Mouse (Mus musculus) adrenal gland, postnatal 10 days (tissue): ENCODE data around the gene Rundc1. TPM values are rescaled to one million over a fixed set of nuclear protein-coding genes. Genes with fewer than 3 reads are reported as not detected.
"Not testable (repeated sequence)": the region's sequence is repeated elsewhere in the genome, so short reads cannot be mapped to it uniquely, and the experiment has no call there.

Experiments
- DNase-seq: peaks from one replicate; pipeline ENCODE4 v3.0.0; 2021; ENCODE audit warnings: mixed read lengths
- total RNA-seq, 2 experiments: library from RNA; stranded (reverse); gene quantifications; 2 replicates each; pipeline ENCODE4 v1.2.3; 2021

The Rundc1 gene
- total RNA-seq, 2 experiments from 2014 or later = 16.1 to 17.8 TPM

DNA sequence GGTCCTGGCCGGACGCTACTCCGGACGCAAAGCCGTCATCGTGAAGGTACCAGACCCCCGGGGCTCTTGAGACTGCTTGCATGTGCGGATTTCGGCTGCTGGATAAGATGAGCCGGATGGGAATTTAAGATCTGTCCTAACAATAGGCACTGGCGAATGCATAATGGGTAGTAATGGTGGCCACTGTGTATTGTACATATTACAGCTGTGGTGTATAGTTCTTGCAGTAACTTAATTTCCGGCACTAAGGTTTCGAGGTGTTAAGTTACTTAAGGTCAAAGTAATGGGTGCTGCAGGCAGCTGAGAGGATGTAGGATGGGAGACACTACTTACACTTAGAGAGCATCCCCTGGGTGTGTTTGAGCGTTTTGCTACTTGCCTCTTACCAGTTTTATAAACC is 17.9 kb downstream of the Rundc1 start:
- DNase-seq = no peak

DNA sequence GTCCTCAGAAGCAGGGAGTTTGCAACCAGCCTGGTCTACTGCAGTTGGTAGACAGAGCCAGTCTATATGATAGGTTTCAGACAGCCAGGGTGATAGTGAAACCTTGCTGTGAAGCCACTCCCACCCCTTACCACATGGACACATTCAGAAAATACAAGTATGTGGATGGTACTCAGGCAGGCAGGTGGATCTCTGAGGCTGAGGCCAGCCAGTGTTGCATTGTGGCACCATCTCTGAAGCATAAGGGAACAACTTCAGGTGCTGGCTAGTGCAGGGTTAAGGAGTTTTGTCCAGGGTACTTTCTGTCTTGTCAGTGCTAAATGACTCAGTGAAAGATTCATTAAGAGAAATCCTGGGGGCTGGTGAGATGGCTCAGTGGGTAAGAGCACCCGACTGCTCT is 21.4 kb downstream of the Rundc1 start:
- no peak for DNase-seq

DNA sequence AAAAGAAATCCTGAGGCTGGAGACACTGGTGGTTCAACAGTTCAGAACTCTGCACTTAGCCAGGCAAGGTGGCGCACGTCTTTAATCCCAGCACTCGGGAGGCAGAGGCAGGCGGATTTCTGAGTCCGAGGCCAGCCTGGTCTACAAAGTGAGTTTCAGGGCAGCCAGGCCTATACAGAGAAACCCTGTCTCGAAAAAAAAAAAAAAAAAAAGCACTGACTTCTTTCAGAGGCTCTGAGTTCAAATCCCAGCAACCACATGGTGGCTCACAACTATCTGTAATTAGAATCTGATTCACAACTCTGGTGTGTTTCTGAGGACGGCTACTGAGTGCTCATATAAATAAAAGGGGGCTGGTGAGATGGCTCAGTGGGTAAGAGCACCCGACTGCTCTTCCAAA is 22.0 kb downstream of the Rundc1 start:
- DNase-seq = not testable (repeated sequence)

DNA sequence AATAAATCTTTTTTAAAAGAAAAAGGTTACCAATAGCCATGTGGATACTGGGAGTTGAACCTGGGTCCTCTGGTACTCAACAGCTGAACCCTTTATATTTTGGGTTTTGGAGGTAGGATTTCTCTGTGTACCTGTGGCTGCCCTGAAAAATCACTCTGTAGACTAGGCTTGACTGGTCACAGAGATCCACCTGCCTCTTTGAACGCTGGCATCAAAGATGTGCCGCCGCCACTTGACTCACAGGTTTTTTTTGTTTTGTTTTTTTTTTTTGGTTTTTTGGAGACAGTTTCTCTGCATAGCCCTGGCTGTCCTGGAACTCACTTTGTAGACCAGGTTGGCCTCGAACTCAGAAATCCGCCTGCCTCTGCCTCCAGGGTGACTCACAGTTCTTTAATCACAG is 22.9 kb downstream of the Rundc1 start:
- no peak for DNase-seq

DNA sequence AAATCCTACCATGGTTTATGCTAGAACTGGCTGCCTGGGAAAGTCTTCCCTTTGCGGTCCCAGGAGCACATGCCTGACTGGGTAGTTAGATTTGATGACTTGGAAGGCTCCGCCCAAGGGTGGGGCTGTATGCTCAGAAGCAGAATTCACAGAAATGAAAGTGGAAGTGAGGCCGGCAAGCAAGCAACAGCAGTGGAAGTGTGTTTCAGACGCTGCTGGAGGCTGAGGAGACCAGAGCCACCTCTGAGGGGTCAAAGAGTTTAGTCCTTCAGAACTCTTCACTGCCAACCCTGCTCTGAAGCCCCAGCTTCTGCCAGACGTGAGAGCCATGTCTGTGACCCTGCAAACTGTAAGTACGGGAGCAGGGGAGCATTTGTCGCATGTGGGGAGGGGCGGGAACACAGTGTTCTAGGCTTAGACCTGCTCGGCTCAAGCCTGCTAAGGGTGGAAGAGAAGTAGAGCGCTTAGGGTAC is 23.4 kb downstream of the Rundc1 start, which contains the start of gene Ifi35:
Gene Ifi35, plus strand, starts transcription at position 134 of the 473 bp plus-strand sequence.
- DNase-seq = peak; percentile 86

DNA sequence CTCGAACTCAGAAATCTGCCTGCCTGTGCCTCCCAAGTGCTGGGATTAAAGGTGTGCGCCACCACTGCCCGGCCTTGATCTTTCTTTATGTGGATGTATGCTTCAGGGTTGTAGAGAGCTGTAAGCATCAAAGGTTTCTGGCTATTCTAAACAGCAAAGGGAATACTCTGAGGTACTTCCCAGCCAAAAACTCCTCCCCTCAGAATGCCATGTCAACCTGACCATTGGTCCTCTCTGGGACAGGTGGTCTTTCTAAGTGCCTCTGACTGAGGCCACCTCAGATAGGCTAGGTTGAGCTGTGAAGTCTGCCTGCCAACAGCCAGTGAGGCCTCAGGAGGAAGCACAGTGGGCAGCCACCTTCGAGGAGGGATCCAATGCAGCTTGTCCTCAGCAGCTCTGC is 24.0 kb downstream of the Rundc1 start:
- DNase-seq = no peak

DNA sequence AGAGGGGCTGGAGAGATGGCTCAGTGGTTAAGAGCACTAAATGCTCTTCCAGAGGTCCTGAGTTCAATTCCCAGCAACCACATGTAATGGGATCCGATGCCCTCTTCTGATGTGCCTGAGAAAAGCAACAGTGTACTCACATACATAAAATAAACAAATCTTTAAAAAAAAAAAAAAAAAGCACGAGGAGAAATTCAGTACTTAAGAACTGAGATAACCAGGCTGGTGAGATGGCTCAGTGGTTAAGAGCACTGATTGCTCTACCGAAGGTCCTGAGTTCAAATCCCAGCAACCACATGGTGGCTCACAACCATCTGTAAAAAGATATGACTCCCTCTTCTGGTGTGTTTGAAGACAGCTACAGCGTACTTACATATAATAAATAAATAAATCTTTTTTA is 24.7 kb downstream of the Rundc1 start:
- not testable (repeated sequence) for DNase-seq

DNA sequence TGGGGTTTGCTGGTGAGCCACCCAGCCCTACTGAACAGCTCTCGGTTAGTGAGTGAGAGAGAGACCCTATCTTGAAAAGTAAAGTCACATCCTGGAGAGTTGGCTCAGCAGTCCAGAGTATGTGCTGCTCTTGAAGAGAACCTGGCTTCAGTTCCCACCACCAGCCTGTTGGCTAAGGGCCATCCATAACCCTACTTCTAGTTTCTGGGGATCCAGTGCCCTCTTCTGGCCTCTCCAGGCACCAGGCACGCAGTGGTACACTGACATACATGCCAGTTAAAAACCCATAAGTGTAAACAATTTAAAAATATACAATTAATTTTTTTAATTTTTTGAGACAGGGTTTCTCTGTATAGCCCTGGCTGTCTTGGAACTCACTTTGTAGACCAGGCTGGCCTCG is 25.5 kb downstream of the Rundc1 start:
- DNase-seq = no peak

DNA sequence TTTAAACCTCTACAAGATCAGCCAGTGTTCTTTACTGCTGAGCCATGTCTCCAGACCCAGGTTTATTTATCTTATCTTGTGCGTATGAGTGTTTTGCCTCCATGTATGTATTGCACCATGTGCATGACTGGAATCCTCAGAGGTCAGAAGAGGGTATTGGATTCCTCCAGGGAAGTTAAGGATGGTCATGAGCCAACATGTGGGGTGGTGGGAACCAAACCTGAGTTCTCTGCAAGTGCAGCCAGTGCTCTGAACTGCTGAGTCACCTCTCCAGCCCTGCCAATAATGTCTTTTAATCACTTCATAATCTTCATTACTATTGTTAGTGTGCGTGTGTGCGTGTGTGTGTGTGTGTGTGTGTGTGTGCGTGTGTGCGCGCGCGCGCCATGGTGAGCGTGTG is 26.7 kb downstream of the Rundc1 start:
- DNase-seq = no peak

DNA sequence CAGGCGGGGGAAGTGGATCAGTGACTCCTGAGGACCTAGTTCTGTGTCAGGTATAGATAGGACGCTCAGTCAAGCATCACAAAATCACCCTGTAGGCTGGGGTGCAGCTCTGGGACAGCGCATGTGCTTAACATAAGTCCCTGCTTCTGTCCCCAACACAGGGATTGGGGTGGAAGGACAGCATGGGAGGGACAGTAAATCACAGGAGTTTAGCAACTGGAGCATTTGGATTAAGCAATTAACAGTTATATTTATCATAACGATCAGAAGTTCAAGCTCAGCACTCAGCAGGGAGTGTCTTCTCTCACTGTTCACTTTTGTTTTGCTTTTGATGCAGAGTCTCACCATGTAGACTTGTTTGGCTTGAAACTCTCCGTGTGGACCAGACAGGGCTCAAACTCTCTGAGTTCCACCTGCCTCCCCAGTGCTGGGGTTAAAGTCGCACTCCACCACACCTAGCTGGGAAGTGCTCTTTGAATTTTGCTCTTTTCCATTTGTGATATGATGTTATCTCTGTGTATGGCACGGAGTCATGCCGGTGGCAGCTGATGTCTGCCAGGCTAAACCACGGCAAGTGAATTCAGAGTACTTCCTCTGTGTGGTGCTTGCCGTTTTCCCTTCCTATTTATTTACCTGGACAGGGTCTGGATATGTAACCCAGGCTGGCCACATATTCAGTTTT is 27.3 kb downstream of the Rundc1 start:
- DNase-seq = no peak

DNA sequence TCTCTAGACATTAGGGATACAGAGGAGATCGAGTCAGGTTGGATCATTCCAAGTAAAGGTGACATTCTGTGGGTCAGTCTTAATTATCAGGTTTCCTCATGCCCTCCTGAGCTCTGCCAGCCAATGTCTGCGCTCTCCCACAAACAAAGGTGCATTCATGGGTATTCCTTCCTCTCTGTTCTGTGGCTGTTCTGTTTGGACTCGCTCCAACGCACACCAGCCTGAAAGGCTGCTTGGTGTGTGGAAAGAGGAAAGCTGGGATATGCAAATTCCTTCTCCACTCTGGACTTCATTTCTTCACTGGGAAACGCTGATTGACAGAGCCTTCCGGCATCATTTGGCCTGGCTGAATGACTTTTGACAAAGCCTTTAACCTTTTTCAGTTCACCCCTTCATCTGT is 29.8 kb downstream of the Rundc1 start:
- DNase-seq = no peak

DNA sequence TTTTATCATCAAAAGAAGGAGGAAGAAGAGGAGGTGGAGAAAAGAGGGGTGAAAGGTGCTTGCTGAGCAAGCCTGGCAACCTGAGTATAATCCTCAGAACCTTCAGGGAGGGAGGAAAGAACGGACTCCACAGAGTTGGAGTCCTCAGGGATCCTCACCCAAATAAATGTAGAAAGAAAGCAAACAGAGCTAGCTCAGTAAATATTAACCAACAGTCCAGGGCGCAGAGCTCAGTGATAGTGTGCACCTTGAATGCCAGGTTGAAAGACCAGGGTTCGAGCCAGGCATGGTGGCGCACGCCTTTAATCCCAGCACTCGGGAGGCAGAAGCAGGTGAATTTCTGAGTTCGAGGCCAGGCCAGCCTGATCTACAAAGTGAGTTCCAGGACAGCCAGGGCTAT is 30.7 kb downstream of the Rundc1 start:
- no peak for DNase-seq

DNA sequence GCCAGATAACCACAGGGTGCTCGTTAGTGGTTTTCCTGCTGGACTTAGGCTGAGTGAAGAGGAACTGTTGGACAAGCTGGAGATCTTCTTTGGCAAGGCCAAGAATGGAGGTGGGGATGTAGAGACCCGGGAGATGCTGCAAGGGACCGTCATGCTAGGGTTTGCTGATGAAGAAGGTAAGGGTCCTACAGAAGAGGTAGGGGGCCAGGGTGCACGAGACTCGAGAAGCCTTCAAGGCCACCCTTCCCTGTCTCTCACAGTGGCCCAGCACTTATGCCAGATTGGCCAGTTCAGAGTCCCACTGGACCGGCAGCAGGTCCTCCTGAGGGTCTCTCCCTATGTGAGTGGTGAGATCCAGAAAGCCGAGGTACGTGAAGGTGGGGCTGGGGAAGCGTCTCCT is 32.7 kb downstream of the Rundc1 start:
- DNase-seq = no peak

DNA sequence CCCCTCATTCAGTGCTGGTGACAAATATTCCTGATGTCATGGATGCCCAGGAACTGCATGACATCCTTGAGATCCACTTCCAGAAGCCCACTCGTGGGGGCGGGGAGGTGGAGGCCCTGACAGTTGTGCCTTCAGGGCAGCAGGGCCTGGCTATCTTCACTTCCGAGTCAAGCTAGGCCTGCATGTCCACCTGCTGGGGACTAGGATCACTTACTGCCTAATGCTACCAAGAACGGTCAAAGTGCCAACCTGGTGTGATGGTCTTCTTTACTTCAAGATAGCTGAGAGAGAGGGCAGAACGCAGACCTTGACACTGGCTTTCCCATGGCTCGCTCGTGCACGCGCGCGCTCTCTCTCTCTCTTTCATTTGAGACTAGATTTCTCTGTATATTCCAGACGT is 33.3 kb downstream of the Rundc1 start:
- no peak for DNase-seq

DNA sequence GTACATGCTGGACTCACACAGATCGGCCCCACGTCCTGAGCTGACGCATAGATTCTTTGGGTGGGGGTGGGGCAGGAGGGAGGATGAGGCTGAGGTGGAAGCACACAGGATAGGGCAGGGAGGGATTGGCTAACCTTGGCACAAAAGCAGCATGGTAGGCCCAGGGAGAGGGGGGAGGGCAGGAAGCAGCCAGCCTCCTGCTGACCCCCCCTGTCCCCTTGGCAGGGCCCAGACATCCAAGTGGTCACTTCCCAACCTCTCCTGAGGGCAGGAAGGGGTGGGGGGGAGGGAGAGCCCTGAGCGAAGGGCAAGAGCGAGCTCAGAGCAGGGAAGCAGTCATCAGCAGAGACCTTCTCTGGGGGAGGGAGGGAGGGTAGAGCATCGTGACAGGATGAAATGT is 34.8 kb downstream of the Rundc1 start:
- DNase-seq = peak; percentile 40

DNA sequence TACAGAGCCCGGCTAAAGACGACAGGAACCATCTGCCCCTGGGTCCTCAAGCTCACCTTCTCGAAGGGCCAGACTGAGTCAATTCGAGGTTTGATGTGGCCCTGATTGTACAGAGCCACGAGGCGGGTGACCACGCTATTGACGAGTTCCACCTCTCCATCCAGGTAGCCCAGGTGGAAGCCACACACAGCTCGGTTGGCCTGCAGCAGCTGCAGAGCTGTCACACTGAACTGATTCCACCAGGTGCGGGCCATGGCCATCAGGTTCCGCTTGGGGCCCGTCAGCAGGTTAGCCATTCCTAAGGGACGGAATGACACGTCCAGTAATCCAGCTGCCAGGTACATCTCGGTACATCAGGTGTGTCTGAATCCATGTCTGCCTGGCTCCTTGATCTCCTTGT is 35.4 kb downstream of the Rundc1 start:
- DNase-seq = no peak

DNA sequence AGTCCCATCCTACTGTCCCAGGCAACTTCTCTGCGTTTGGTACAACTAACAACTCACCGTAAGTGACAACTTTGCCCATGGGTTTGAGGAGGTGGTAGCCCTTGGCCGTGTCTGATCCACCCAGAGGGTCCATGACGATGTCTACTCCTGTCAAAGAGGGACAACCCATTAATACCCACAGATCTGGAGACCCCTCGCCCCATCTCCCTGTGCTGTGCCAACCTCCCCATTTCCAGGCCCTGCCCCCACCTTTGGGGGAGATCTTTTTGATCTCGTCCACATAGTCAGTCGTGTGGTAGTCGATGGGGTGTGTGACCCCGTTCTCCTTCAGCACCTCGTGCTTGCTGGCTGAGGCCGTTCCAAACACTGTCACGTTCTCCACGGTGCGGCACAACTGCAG is 37.3 kb downstream of the Rundc1 start:
- no peak for DNase-seq

DNA sequence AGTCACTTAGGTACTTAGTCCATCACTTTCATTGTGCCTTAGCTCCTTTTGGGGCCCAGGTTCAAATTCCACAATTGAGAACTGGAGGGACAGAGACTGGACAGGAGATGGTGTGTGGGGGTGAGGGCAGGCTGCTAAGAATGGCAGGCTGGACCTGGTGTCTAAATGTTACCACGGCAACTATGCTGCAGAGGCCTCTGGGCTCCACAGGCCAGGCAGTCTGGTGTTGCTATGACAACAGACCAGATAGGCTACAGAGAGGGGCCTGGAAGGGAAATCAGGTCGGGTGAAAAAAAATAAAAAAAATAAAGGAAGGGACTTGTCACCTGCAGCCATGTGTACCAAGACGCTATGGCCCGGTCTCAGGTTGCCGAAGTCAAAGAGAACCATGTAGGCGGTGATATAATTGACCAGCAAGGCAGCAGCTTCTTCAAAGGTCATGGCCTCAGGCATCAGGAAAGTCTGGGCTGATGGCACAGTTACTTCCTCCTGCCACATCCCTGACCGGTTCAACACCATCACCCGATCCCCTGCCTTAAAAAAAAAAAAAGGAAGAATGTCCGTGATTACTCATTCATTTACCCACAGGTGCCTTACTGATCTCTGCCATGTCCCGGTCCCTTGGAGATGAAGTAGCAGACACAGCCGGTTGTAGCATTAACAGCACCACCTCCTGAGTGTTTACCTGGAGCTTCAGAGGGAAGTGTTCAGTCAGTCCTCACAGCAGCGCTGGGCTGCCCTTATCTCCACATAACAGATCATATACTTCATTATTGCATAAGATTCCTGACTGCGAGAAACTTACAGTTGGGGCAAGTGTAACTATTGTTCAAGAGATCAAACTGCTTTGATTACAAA is 37.9 kb downstream of the Rundc1 start:
- DNase-seq = no peak

DNA sequence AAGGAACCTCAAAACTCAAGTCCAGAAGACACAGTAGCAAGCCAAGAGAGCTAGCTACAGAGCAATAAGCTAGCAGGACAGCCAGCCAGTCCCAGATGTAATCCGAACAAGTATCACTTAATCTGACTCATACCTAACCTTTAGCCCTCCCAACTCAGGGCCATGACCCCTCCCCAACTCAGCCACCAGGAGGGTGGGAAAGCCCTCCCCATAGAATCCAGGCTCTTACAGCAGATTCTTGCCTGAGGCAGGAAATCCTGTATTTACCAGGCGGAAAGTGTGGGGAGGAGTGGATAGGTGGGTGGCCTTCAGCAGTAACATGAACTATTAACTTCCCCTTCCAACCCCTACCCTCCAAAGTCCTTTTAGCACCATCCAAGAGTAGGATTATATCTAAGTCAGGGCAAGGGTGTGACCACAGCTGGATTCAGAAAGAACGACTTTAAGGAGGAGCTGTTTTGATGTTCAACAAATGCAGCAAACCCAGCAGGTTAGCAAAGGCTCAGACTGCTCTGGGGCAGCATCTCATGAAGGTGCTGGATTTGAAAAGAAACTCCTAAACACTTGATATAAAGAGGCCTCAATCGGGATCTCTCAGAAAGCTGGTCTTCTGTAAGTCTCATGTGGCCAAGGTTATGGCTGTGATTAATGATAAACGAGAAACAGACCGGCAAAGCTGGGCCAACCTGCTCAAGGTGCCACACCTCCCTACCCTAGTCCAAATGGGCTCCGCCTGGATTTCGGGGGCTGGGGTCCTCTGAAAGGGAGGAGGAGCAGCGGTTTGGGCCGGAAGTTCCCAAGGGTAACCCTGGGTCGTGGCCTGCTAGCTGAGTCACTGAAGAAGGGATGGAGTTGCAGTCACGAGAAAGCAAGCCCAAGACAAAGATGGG is 39.6 kb downstream of the Rundc1 start, which contains the start of gene Rnd2:
Gene Rnd2, plus strand, starts transcription at position 789 of the 890 bp plus-strand sequence.
- peak; percentile 44 for DNase-seq

DNA sequence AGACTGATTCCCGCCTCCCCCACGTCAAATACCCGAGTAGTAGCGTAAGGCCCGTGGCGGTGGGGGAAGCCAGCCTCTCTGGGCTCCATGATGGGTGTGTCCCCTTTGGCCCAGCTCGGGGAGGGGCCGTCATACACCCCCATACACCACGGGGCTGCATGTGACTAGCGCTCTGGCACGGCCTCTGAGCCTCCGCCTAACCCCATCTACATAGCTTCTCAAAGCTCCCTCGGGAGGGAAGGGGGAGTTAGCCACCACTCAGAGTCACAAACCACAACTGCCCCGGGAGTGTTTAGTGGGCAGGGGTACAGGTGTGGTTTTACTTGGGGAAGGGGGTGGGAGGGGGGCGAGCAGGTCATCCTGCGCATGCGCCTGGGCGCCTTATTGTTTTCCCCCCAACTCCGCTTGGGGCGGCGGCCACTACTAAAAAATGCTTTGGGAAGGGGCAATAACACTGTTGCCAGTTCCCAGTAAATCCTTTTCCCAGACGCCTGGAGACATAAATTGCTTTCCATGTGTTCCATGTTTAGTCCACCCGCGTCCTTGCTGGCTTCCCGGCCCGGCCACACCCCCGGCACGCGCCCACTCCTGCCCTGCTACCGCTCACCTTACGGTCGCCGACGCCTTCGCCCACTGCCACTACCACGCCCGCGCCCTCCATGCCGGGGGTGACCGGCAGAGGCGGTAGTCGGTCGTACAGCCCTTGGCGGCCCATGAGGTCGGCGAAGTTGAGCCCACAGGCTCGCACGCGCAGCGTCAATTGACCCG is 40.4 kb downstream of the Rundc1 start:
- peak; percentile 72 for DNase-seq

DNA sequence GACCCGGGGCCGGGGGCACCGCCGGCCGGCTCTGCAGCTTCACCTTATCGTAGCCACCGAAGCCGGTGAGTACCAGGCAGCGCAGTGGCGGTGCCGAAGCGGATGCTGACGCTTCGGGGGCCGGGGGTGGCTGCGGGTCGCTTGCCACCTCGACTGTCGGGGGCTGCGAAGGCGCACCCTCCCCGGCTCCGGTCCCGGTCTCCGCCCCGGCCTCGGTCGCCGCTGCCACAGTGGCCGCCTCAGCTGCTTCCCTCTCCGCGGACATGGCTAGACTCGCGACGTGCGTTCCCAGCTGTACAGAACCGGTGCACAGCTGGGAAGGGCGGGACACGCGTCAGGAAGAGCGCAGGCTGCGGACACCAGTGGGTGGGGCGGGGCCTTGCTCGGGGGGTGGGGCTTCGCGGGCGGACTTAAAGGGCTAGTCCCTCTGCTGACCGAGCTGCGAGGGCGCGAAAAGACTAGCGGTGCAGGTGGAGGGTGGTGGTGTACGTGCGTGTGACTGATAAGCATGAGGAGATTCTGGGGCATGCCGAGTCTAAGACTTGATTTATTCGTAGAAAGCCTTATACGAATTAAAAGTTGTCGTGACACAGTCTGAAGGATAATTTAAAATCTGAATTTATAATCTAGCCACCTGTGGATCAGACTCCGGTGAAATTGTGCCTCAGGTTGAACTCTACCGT is 41.1 kb downstream of the Rundc1 start, which contains the start of gene Vat1:
Gene Vat1, minus strand, starts transcription at position 362 of the 683 bp plus-strand sequence.
- peak; percentile 84 for DNase-seq
